Mouse (Mus musculus): Measurements from ENCODE around the gene Gcfc2. TPM values are rescaled to one million over a fixed set of nuclear protein-coding genes. Genes with fewer than 3 reads are reported as not detected.

The Gcfc2 gene
- total and polyA plus RNA-seq, 2 experiments from 2014 or later: 4.6 to 24.4 TPM

DNA sequence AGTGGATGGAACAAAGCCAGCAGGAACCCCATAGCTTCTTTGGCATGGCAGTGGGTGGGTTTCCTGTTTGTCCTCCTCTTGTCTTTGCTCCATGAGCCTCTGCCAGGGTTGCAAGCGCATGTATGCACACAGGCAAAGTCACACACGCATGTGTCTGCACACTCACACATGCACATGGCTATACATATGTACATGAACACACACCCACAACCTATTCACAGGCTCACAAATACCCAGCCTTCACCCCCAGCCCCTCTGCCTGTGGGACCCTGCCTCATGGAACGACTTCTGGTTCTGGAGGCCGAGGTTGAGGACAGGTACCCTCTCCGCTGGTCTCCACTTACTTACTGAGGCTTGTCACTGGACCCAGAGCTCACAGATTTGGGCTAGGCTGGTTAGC is 64.9 kb downstream of the Gcfc2 start:
- no peak for ATAC-seq
- no peak overlapping the region for H3K4me3 ChIP-seq (ENCODE audit: low read depth, low read length)
- TF ChIP-seq CTCF (IDR thresholded peaks at IDR 0.05; ENCODE audit: low read depth): no peak
- WGBS: 91% methylated on average over 5 of the region's 5 CpGs
- no peaks in the 10 kb centered on the region for H3K9me3 ChIP-seq (ENCODE audit: low read length)
- no peak overlapping the region for H3K9ac ChIP-seq
- H3K4me2 ChIP-seq (ENCODE audit: low read depth): no peak overlapping the region
- DNase-seq: no peak
- H3K27me3 ChIP-seq (ENCODE audit: insufficient read depth, low read length): no peaks in the 10 kb centered on the region
- H3K36me3 ChIP-seq (ENCODE audit: insufficient read depth): no peaks in the 10 kb centered on the region
- H3K4me1 ChIP-seq (ENCODE audit: insufficient read depth): 0 out of 2 replicates have a peak, but pooled peaks cover 7% of the 10 kb centered on the region
- no peak overlapping the region for H3K27ac ChIP-seq (ENCODE audit: low read depth, low read length)

DNA sequence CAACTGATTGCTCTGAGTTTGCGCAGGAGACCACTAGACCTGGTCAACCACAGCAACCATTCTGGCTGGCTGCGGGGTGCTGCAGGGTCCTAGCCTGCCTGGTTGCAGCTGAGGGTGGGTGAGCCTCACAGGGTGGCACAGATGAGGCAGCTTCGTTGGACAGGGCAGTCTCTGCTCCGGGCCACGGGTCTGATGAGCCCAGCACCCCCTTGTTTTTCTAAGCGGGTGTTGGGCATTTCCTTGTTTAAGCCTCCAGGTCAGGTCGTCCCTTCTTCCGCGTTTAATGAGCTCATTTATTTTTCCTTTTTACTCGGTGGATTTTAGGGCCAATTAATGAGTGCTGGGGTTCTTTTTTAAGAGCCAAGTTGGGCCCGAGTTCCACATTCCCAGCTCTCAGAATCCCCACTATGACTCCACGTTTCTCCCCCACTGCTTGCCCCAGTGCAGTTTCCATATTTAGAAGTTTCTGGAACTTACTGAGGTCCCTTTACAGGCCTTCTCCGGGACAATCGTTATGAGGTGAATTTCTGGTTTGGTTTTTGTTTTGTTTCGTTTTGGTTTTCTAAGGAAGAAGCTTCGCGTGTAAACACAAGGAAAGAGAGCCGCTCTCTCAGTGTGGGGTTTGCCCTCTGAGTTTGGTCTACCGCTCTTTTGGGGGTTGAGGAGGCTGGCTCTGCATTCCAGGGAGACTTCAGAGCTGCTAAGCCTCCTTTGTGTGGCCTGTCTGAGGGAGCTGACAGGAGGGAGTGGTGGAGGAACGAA is 66.8 kb downstream of the Gcfc2 start:
- H3K4me3 ChIP-seq (ENCODE audit: low read depth, low read length): no peak overlapping the region
- TF ChIP-seq CTCF (IDR thresholded peaks at IDR 0.05; ENCODE audit: low read depth): no peak
- no peaks in the 10 kb centered on the region for H3K9me3 ChIP-seq (ENCODE audit: low read length)
- no peak overlapping the region for H3K4me2 ChIP-seq (ENCODE audit: low read depth)
- H3K27ac ChIP-seq (ENCODE audit: low read depth, low read length): no peak overlapping the region
- 18% methylated on average over 20 of the region's 20 CpGs for WGBS
- peak; percentile 58; the same call in 1 of the 2 replicates for ATAC-seq
- no peaks in the 10 kb centered on the region for H3K27me3 ChIP-seq (ENCODE audit: insufficient read depth, low read length)
- peak; percentile 24 for DNase-seq
- H3K4me1 ChIP-seq (ENCODE audit: insufficient read depth): 0 out of 2 replicates have a peak, but pooled peaks cover 7% of the 10 kb centered on the region
- H3K9ac ChIP-seq: no peak overlapping the region
- H3K36me3 ChIP-seq (ENCODE audit: insufficient read depth): no peaks in the 10 kb centered on the region

MicroRNAs within 50 kb of the gene (microRNA counts, 519-probe panel; counts per million panel counts)
- 945 counts per million, percentile 6 among the panel's probes with 10 or more counts for microRNA mmu-miR-468

Small RNAs within 50 kb of the gene (microRNA-seq; reads per million reads assigned to microRNA genes)
- gene Mir468 (0 reads per million in 2 experiments), gene Mir7232 (0 reads per million in 2 experiments)

Other genes starting within 250 kb of the Gcfc2 start
- gene Mrpl19, start 42.3 kb downstream of the Gcfc2 start, total RNA-seq (2014; rRNA removed): 9.4 and 10.2 TPM in 2 replicates
- 31.7 and 42.7 TPM in 2 replicates for gene Mrpl19, start 42.3 kb downstream of the Gcfc2 start, polyA plus RNA-seq (2015; fragmentation: Nextera tagmentation; extraction: Ambion mirVana)
- 1.3 and 1.4 TPM in 2 replicates for gene Eva1a, start 117.4 kb downstream of the Gcfc2 start, total RNA-seq (2014; rRNA removed)
- 1.9 and 2.0 TPM in 2 replicates for gene Eva1a, start 117.4 kb downstream of the Gcfc2 start, polyA plus RNA-seq (2015; fragmentation: Nextera tagmentation; extraction: Ambion mirVana)

Measured in forebrain, postnatal 0 days (tissue).